34 mouse cellular contexts compared by ENCODE assay signal in genomic region chr16:85795731-85796130, GRCm38 (mm10). TPM values are rescaled to one million over a fixed set of nuclear protein-coding genes. Genes with fewer than 3 reads are reported as not detected.
"Had no signal": no experiment of that assay in that cellular context is flagged by ENCODE, and none has a peak within 500 bp of the region (broad histone marks: within the 10 kb centered on the region; RNA-seq: fewer than 3 reads in every experiment).

No protein-coding gene starts in this region.

- H3K27me3 ChIP-seq: heart, embryonic 12.5 days; heart, embryonic 13.5 days; heart, embryonic 15.5 days; hindbrain, embryonic 12.5 days; hindbrain, embryonic 13.5 days; hindbrain, embryonic 15.5 days; intestine, embryonic 15.5 days; kidney, embryonic 15.5 days had no signal

- ATAC-seq: hindbrain, embryonic 16.5 days; hindbrain, postnatal 0 days; inflammation-experienced regulatory T-cells, adult 6 months; intestine, embryonic 15.5 days; intestine, embryonic 16.5 days; intestine, postnatal 0 days had no signal

- H3K4me3 ChIP-seq: heart, embryonic 10.5 days; heart, embryonic 12.5 days; heart, embryonic 13.5 days; heart, embryonic 15.5 days; hindbrain, embryonic 10.5 days; hindbrain, embryonic 12.5 days; hindbrain, embryonic 13.5 days; hindbrain, embryonic 15.5 days; intestine, embryonic 15.5 days; kidney, embryonic 15.5 days; layer of hippocampus, adult 2 months had no signal

- H3K9me3 ChIP-seq: heart, embryonic 10.5 days; heart, embryonic 12.5 days; heart, embryonic 13.5 days; heart, embryonic 15.5 days; hindbrain, embryonic 10.5 days; hindbrain, embryonic 12.5 days; hindbrain, embryonic 13.5 days; hindbrain, embryonic 15.5 days; intestine, embryonic 15.5 days; kidney, embryonic 15.5 days had no signal

- H3K27ac ChIP-seq: heart, embryonic 10.5 days; heart, embryonic 13.5 days; heart, embryonic 15.5 days; hindbrain, embryonic 10.5 days; hindbrain, embryonic 12.5 days; hindbrain, embryonic 13.5 days; hindbrain, embryonic 14.5 days; hindbrain, embryonic 15.5 days; hindbrain, postnatal 0 days; intestine, embryonic 15.5 days; kidney, embryonic 15.5 days; kidney, postnatal 0 days; layer of hippocampus, adult 2 months had no signal

- H3K9ac ChIP-seq: heart, embryonic 12.5 days; heart, embryonic 13.5 days; heart, embryonic 15.5 days; hindbrain, embryonic 12.5 days; hindbrain, embryonic 13.5 days; hindbrain, embryonic 14.5 days; hindbrain, embryonic 15.5 days; intestine, embryonic 15.5 days; kidney, embryonic 15.5 days had no signal

- H3K4me2 ChIP-seq: heart, embryonic 11.5 days; heart, embryonic 12.5 days; heart, embryonic 13.5 days; heart, embryonic 15.5 days; hindbrain, embryonic 12.5 days; hindbrain, embryonic 13.5 days; hindbrain, embryonic 14.5 days; hindbrain, embryonic 15.5 days; intestine, embryonic 15.5 days; kidney, embryonic 15.5 days had no signal

- DNase-seq: heart, postnatal 10 days; heart, postnatal 36 days; heart, postnatal 4 days; kidney, adult 11 months; kidney, adult 18-20 months; kidney, adult 2 months; kidney, adult 8-10 months; kidney, adult 9 months; kidney, postnatal 10 days; kidney, postnatal 14 days; kidney, postnatal 25 days; kidney, postnatal 36 days; kidney, postnatal 4 days; layer of hippocampus, adult 9-11 months; layer of hippocampus, postnatal 36 days had no signal

RNA-seq across cellular contexts. Expression of gene Adamts1, which starts 7.2 kb away (rescaled TPM):
- polyA plus RNA-seq: inflammation-experienced regulatory T-cells, adult 6 months had no signal
